Mouse (Mus musculus): ENCODE measurements around the gene Gpd1.

- no peak for TF ChIP-seq CTCF (IDR thresholded peaks at IDR 0.05; ENCODE audit: low read depth)
- TF ChIP-seq EP300 (IDR thresholded peaks at IDR 0.05; ENCODE audit: low read depth) = no peak
Measured at GRCm38 (mm10) chr15:99703676-99704040, 13.7 kb upstream of the Gpd1 start.

All from liver, postnatal 0 days (tissue).